Mouse (Mus musculus) ES-E14 (cell line): ENCODE data around the gene Acot13. TPM values are rescaled to one million over a fixed set of nuclear protein-coding genes. Genes with fewer than 3 reads are reported as not detected.
"Not testable (repeated sequence)": the region's sequence is repeated elsewhere in the genome, so short reads cannot be mapped to it uniquely, and the experiment has no call there.

Experiments
- DNase-seq: peaks from one replicate; pipeline ENCODE4 v3.0.0-alpha.2; 2013; ENCODE audit warnings: low read depth, low spot score
- H3K27ac ChIP-seq: 2 replicates; pipeline ENCODE4 v1.5.1; 2012; ENCODE audit warnings: low read depth, mild to moderate bottlenecking, low read length, moderate library complexity, mixed read lengths; ENCODE audit not compliant: poor library complexity, insufficient read depth, severe bottlenecking
- H3K36me3 ChIP-seq: 2 replicates; pipeline ENCODE4 v1.6.1; 2012; ENCODE audit warnings: mild to moderate bottlenecking, low read length, moderate library complexity, mixed read lengths; ENCODE audit not compliant: control insufficient read depth, poor library complexity, insufficient read depth, severe bottlenecking
- H3K4me1 ChIP-seq, 2 experiments: fragments of 150-350 bp in 1 of 2; sonication (generic) in 1 of 2; 2 replicates each; pipeline ENCODE4 v1.6.1; 2012; ENCODE audit warnings: low read length in 2 of 2, mild to moderate bottlenecking in 1 of 2, mixed read lengths in 1 of 2; ENCODE audit not compliant: control insufficient read depth in 2 of 2, insufficient read depth in 2 of 2, poor library complexity in 1 of 2
- H3K4me3 ChIP-seq, 2 experiments: fragments of 150-350 bp in 1 of 2; sonication (generic) in 1 of 2; 2 replicates each; pipeline ENCODE4 v1.5.1; 2012; ENCODE audit warnings: low read length in 2 of 2, low read depth in 1 of 2, mild to moderate bottlenecking in 1 of 2, mixed read lengths in 1 of 2; ENCODE audit not compliant: insufficient read depth in 1 of 2, poor library complexity in 1 of 2, severe bottlenecking in 1 of 2
- H3K9ac ChIP-seq: 2 replicates; pipeline ENCODE4 v1.6.1; 2012; ENCODE audit warnings: low read depth, mild to moderate bottlenecking, low read length, mixed read lengths; ENCODE audit not compliant: poor library complexity, insufficient read depth, severe bottlenecking
- H3K9me3 ChIP-seq: fragments of 150-350 bp; sonication (generic); 2 replicates; pipeline ENCODE4 v1.6.1; 2012; ENCODE audit warnings: low read depth, mild to moderate bottlenecking, low read length; ENCODE audit not compliant: control insufficient read depth, insufficient read depth
- CHD2 ChIP-seq: IDR thresholded peaks from 2 replicates; pipeline ENCODE4 v1.6.1; 2014; ENCODE audit warnings: mild to moderate bottlenecking, low read depth, low read length, inconsistent platforms
- HCFC1 ChIP-seq: IDR thresholded peaks from 2 replicates; pipeline ENCODE4 v1.6.1; 2012; ENCODE audit warnings: low read length, inconsistent platforms, borderline replicate concordance; ENCODE audit not compliant: insufficient read depth
- MAFK ChIP-seq: IDR thresholded peaks from 2 replicates; pipeline ENCODE4 v1.6.1; 2014; ENCODE audit warnings: mild to moderate bottlenecking, low read depth, low read length, inconsistent platforms; ENCODE audit not compliant: insufficient read depth
- ZC3H11A ChIP-seq: IDR thresholded peaks from 2 replicates; pipeline ENCODE4 v1.6.1; 2012; ENCODE audit warnings: low read depth, mild to moderate bottlenecking, inconsistent platforms, low read length, borderline replicate concordance
- ZNF384 ChIP-seq: IDR thresholded peaks from 2 replicates; pipeline ENCODE4 v1.6.1; 2012; ENCODE audit warnings: low read depth, low read length, inconsistent platforms
- in situ Hi-C, 2 experiments: fragments of 600-800 bp; cut with MboI; formaldehyde crosslinking; loops; one replicate each; pipeline ENCODE4 v1.15.1; 2025; ENCODE audit warnings: low sequenced_read_pairs in 2 of 2, inconsistent platforms in 1 of 2; ENCODE audit not compliant: unreplicated experiment in 2 of 2
- total RNA-seq: library from RNA; depleted of rRNA; stranded (reverse); fragments of 300-350 nt; gene quantifications from 2 replicates; pipeline ENCODE4 v1.2.3, GENCODE M21; 2012

The Acot13 gene
- total RNA-seq, 1 experiment = 18.3 TPM

GRCm38 (mm10) chr13:24849318-24849717, 18.0 kb upstream of the Acot13 start:
- in situ Hi-C loops = no loop called here
- no peaks in the 10 kb centered on the region for H3K4me1 ChIP-seq
- no peak for TF ChIP-seq ZNF384
- TF ChIP-seq ZC3H11A = no peak
- no peak for TF ChIP-seq HCFC1
- TF ChIP-seq MAFK = no peak
- TF ChIP-seq CHD2 = no peak
- no peak for DNase-seq
- no peak overlapping the region for H3K9ac ChIP-seq
- no peak overlapping the region for H3K4me3 ChIP-seq
- no peaks in the 10 kb centered on the region for H3K36me3 ChIP-seq
- H3K27ac ChIP-seq = no peak overlapping the region
- no peaks in the 10 kb centered on the region for H3K9me3 ChIP-seq

GRCm38 (mm10) chr13:24844983-24845955, 13.9 kb upstream of the Acot13 start, which contains the start of gene D130043K22Rik:
Gene D130043K22Rik (plus strand): TSS chr13:24845135.
- H3K4me1 ChIP-seq = no peaks in the 10 kb centered on the region
- no peak for DNase-seq
- H3K9me3 ChIP-seq = no peaks in the 10 kb centered on the region
- no peak within 1 kb of the TSS for H3K9ac ChIP-seq
- peak within 1 kb of the TSS; percentile 50 to 67; a peak in 3 of 4 replicates for H3K4me3 ChIP-seq
- in situ Hi-C loops = no loop called here
- no peaks in the 10 kb centered on the region; the same call in 1 of the 2 replicates for H3K36me3 ChIP-seq
- TF ChIP-seq ZC3H11A = no peak
- peak; percentile 79 for TF ChIP-seq ZNF384
- no peak within 1 kb of the TSS for H3K27ac ChIP-seq

- H3K27ac ChIP-seq = no peak overlapping the region
- TF ChIP-seq HCFC1 (no peak), ZNF384 (no peak), ZC3H11A (no peak), CHD2 (no peak), MAFK (no peak)
Measured at GRCm38 (mm10) chr13:24841702-24842101, 10.4 kb upstream of the Acot13 start.

GRCm38 (mm10) chr13:24839831-24840230, 8.5 kb upstream of the Acot13 start:
- H3K9ac ChIP-seq = no peak overlapping the region
- in situ Hi-C loops = no loop called here
- DNase-seq = no peak
- H3K4me1 ChIP-seq = peaks cover 3 to 8% of the 10 kb centered on the region in 2 experiments; a peak in 2 of 4 replicates
- no peak overlapping the region for H3K27ac ChIP-seq
- no peak overlapping the region for H3K4me3 ChIP-seq
- no peaks in the 10 kb centered on the region for H3K9me3 ChIP-seq
- peaks cover 7% of the 10 kb centered on the region for H3K36me3 ChIP-seq
- TF ChIP-seq ZC3H11A (no peak), CHD2 (no peak), HCFC1 (no peak), ZNF384 (no peak), MAFK (no peak)

More at GRCm38 (mm10) chr13:24841702-24842101, 10.4 kb upstream of the Acot13 start:
- in situ Hi-C loops = no loop called here
- H3K4me1 ChIP-seq = peaks cover 3 to 7% of the 10 kb centered on the region in 2 experiments; a peak in 2 of 4 replicates
- H3K4me3 ChIP-seq = no peak overlapping the region
- peaks cover 5% of the 10 kb centered on the region for H3K36me3 ChIP-seq
- H3K9ac ChIP-seq = no peak overlapping the region
- no peaks in the 10 kb centered on the region for H3K9me3 ChIP-seq
- DNase-seq = no peak

- H3K4me3 ChIP-seq, H3K9ac ChIP-seq, in situ Hi-C loops, H3K27ac ChIP-seq, H3K36me3 ChIP-seq, H3K9me3 ChIP-seq, DNase-seq: not testable (repeated sequence)
- peaks cover 3 to 12% of the 10 kb centered on the region in 2 experiments; a peak in 3 of 4 replicates for H3K4me1 ChIP-seq
Measured at GRCm38 (mm10) chr13:24837765-24838164, 6.4 kb upstream of the Acot13 start.
